Mouse (Mus musculus) liver, postnatal 0 days (tissue): ENCODE results near the gene Gm5901.

Experiments
- CTCF ChIP-seq: sonication (generic); IDR thresholded peaks from 2 replicates; pipeline ENCODE4 v1.5.1; 2016; ENCODE audit warnings: antibody characterized with exemption, low read depth
- EP300 ChIP-seq: IDR thresholded peaks from 2 replicates; pipeline ENCODE4 v1.6.1; 2016; ENCODE audit warnings: antibody characterized with exemption, low read depth, mild to moderate bottlenecking

- TF ChIP-seq CTCF, result no peak
- TF ChIP-seq EP300, result no peak
Measured at GRCm38 (mm10) chr7:105406322-105406721, 31.5 kb downstream of the Gm5901 start.
